Mouse (Mus musculus) MEL (cell line): ENCODE results near the gene Rad51b.

Experiments used
- ELF1 ChIP-seq: IDR thresholded peaks from 2 replicates; pipeline ENCODE4 v1.6.1; 2014; ENCODE audit warnings: low read depth, mild to moderate bottlenecking, inconsistent platforms, low read length, improper control_type of control experiment, moderate library complexity
- MAFK ChIP-seq: IDR thresholded peaks from 2 replicates; pipeline ENCODE4 v1.6.1; 2011; ENCODE audit warnings: low read depth, mild to moderate bottlenecking, low read length, improper control_type of control experiment, borderline replicate concordance
- MAX ChIP-seq: IDR thresholded peaks from 2 replicates; pipeline ENCODE4 v1.6.1; 2011; ENCODE audit warnings: low read length, improper control_type of control experiment
- MEF2A ChIP-seq: IDR thresholded peaks from 2 replicates; pipeline ENCODE4 v1.6.1; 2014; ENCODE audit warnings: low read depth, mild to moderate bottlenecking, inconsistent platforms, low read length, improper control_type of control experiment; ENCODE audit not compliant: poor library complexity, insufficient replicate concordance, severe bottlenecking; ENCODE audit errors: extremely low read depth
- MYC ChIP-seq: IDR thresholded peaks from 2 replicates; pipeline ENCODE4 v1.6.1; 2011; ENCODE audit warnings: low read depth, mild to moderate bottlenecking, low read length, improper control_type of control experiment, moderate library complexity
- POLR2A ChIP-seq, 2 experiments: IDR thresholded peaks; 2 replicates each; pipeline ENCODE4 v1.6.1; 2011 to 2012; ENCODE audit warnings: low read length in 2 of 2, mild to moderate bottlenecking in 2 of 2, control low read depth in 1 of 2, improper control_type of control experiment in 1 of 2, low read depth in 1 of 2, moderate library complexity in 1 of 2; ENCODE audit not compliant: control insufficient read depth in 1 of 2, insufficient read depth in 1 of 2, poor library complexity in 1 of 2

- TF ChIP-seq POLR2A (IDR thresholded peaks at IDR 0.05; ENCODE audit: control insufficient read depth in 1 of 2, insufficient read depth in 1 of 2, low read depth in 1 of 2, low read length in 2 of 2, poor library complexity in 1 of 2), result no peak
- no peak for TF ChIP-seq MEF2A
- no peak for TF ChIP-seq ELF1
- TF ChIP-seq MYC, result no peak
- TF ChIP-seq MAFK, result no peak
- TF ChIP-seq MAX, result no peak
These were observed 158.2 kb downstream of the Rad51b start for GRCm38 (mm10) chr12:79455061-79455847.
